Mouse (Mus musculus): ENCODE measurements around the gene Slc16a2. TPM values are rescaled to one million over a fixed set of nuclear protein-coding genes. Genes with fewer than 3 reads are reported as not detected.

The Slc16a2 gene
- total RNA-seq (2023): 0.18 TPM

GRCm38 (mm10) chrX:103821832-103822196, at the start of gene Slc16a2:
Slc16a2 (minus strand) TSS chrX:103821983.

Other genes starting within 250 kb of the Slc16a2 start
- gene Zcchc13, start 191.4 kb downstream of the Slc16a2 start, total RNA-seq (2023): not detected
- gene Rlim, start 159.3 kb upstream of the Slc16a2 start, total RNA-seq (2023): 107 TPM